Mouse (Mus musculus) cerebellum, adult 2 months (tissue): Measurements from ENCODE around the gene Aff3.

Source experiments
- CTCF ChIP-seq: fragments of 200-500 bp; IDR thresholded peaks from 2 replicates; pipeline ENCODE4 v1.5.1; 2011; ENCODE audit warnings: low read depth, mild to moderate bottlenecking, control low read depth, low read length, moderate library complexity, borderline replicate concordance; ENCODE audit not compliant: insufficient read depth
- POLR2A ChIP-seq: fragments of 200-500 bp; IDR thresholded peaks from 2 replicates; pipeline ENCODE4 v1.6.1; 2011; ENCODE audit warnings: low read length, control low read depth, borderline replicate concordance; ENCODE audit not compliant: insufficient read depth

DNA sequence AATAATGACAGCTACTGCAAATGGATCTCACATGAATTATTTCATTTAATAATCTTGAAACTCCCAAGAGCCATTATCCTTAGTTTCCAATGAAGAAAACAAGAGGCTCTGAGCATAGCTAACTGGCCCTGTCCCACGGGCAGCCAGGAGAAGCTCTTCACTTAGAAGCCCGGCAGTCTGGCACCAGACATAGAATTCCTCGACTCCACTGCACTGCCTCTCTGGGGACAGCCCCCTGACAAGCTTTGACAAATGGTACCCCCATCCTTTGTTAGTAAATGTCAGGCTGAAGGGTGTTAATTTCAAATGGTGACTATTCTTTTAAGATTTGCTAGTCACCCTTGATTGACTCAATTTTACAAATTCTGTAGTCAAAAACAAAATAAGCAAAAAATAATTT, 120.3 kb downstream of the Aff3 start:
- TF ChIP-seq CTCF (no peak), POLR2A (no peak)
